Mouse (Mus musculus): ENCODE results near the gene Syk.

DNA sequence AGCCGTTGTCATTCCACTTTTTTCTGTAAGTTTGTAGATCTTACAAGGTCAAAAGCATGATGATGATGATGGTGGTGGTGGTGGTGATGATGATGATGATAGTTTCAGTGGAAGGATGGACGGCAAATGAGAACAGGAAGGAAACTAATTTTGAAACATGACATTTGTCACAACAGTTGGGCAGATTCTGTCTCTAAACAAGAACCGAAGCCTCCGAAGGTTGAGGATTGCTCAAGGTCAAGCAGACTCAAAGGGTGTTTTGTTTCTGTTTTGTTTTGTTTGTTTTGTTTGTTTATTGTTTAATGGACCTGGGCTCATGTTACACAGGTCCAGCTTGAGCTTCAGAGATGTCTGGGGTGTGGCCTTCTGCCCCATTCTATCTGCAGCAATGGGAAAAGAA lies 6.1 kb downstream of the Syk start:
- TF ChIP-seq CTCF (IDR thresholded peaks at IDR 0.05), result no peak
- no peak for TF ChIP-seq EP300 (IDR thresholded peaks at IDR 0.05)
